Mouse (Mus musculus) C2C12 (cell line): ENCODE data around the gene Dcaf5.

Source experiments
- CEBPB ChIP-seq: IDR thresholded peaks from one replicate; pipeline ENCODE4 v1.6.1; 2011; ENCODE audit warnings: low read depth, mild to moderate bottlenecking, control low read depth, moderate library complexity
- CTCF ChIP-seq: IDR thresholded peaks from one replicate; pipeline ENCODE4 v1.5.1; 2011; ENCODE audit not compliant: control insufficient read depth, insufficient read depth, insufficient read length
- MAX ChIP-seq: IDR thresholded peaks from one replicate; pipeline ENCODE4 v1.6.1; 2011; ENCODE audit warnings: mild to moderate bottlenecking, control low read depth
- MYOD1 ChIP-seq: IDR thresholded peaks from one replicate; pipeline ENCODE4 v1.6.1; 2011; ENCODE audit warnings: low read depth; ENCODE audit not compliant: control insufficient read depth, insufficient read length
- MYOG ChIP-seq: IDR thresholded peaks from one replicate; pipeline ENCODE4 v1.6.1; 2011; ENCODE audit not compliant: control insufficient read depth, insufficient read length; ENCODE audit errors: extremely low read depth

- no peak for TF ChIP-seq CEBPB
- no peak for TF ChIP-seq CTCF
- TF ChIP-seq MYOD1: no peak
- peak; percentile 41 for TF ChIP-seq MAX
- TF ChIP-seq MYOG: no peak
Observed at GRCm38 (mm10) chr12:80319062-80319461, 117.3 kb downstream of the Dcaf5 start.
